Mouse (Mus musculus) CH12.LX (cell line): ENCODE results near the gene Gsg1. TPM values are rescaled to one million over a fixed set of nuclear protein-coding genes. Genes with fewer than 3 reads are reported as not detected.
A peak's percentile ranks its signal among the peaks of the same experiment; 100 is the strongest.

Source experiments
- DNase-seq: peaks from one replicate; pipeline ENCODE4 v3.0.0-alpha.2; 2013; ENCODE audit errors: extremely low read depth
- H3K27ac ChIP-seq: 2 replicates; pipeline ENCODE4 v1.5.1; 2012; ENCODE audit warnings: low read depth, mild to moderate bottlenecking, control low read depth, moderate library complexity; ENCODE audit not compliant: insufficient read depth
- H3K27me3 ChIP-seq: replicated peaks from 2 replicates; pipeline ENCODE3; 2012; ENCODE audit warnings: inconsistent platforms
- H3K36me3 ChIP-seq, 2 experiments: replicated peaks in 1 of 2; 2 replicates each; pipeline versions ENCODE3 to v1.6.1; 2012; ENCODE audit warnings: inconsistent platforms in 1 of 2, low read length in 1 of 2, mild to moderate bottlenecking in 1 of 2, mixed read lengths in 1 of 2, moderate library complexity in 1 of 2; ENCODE audit not compliant: control insufficient read depth in 1 of 2, insufficient read depth in 1 of 2
- H3K4me1 ChIP-seq, 2 experiments: 2 replicates each; pipeline ENCODE4 v1.6.1; 2012; ENCODE audit warnings: inconsistent platforms in 1 of 2, moderate library complexity in 1 of 2; ENCODE audit not compliant: insufficient read depth in 2 of 2, control insufficient read depth in 1 of 2
- H3K4me2 ChIP-seq: 2 replicates; pipeline ENCODE4 v1.6.1; 2012; ENCODE audit warnings: low read depth, mild to moderate bottlenecking, control low read depth; ENCODE audit not compliant: poor library complexity, insufficient read depth, severe bottlenecking
- H3K4me3 ChIP-seq, 3 experiments: fragments of 150-350 bp in 1 of 3; sonication (generic) in 1 of 3; replicated peaks in 1 of 3; 2 replicates each; pipeline versions ENCODE3 to v1.5.1; 2011 to 2012; ENCODE audit warnings: low read depth in 2 of 3, low read length in 2 of 3, mild to moderate bottlenecking in 2 of 3, moderate library complexity in 2 of 3, control low read depth in 1 of 3, improper control_type of control experiment in 1 of 3, inconsistent platforms in 1 of 3, mixed read lengths in 1 of 3; ENCODE audit not compliant: poor library complexity in 1 of 3
- H3K79me2 ChIP-seq: replicated peaks from 2 replicates; pipeline ENCODE4 v1.6.1; 2012; ENCODE audit warnings: mild to moderate bottlenecking, moderate library complexity; ENCODE audit not compliant: control insufficient read depth, poor library complexity, insufficient read depth, severe bottlenecking; ENCODE audit errors: extremely low read depth
- H3K9ac ChIP-seq: 2 replicates; pipeline ENCODE4 v1.6.1; 2012; ENCODE audit warnings: low read depth, mild to moderate bottlenecking, control low read depth, moderate library complexity; ENCODE audit not compliant: insufficient read depth
- H3K9me3 ChIP-seq: replicated peaks from 2 replicates; pipeline ENCODE3; 2012; ENCODE audit warnings: low read length, inconsistent platforms, mixed read lengths
- BHLHE40 ChIP-seq: IDR thresholded peaks from 2 replicates; pipeline ENCODE4 v1.6.1; 2011; ENCODE audit warnings: mild to moderate bottlenecking, low read depth, low read length, improper control_type of control experiment
- EP300 ChIP-seq: IDR thresholded peaks from 2 replicates; pipeline ENCODE4 v1.6.1; 2011; ENCODE audit warnings: low read length, improper control_type of control experiment
- ETS1 ChIP-seq: conservative IDR thresholded peaks from 2 replicates; pipeline ENCODE4 v1.6.1; 2012; ENCODE audit warnings: low read depth, mild to moderate bottlenecking, inconsistent platforms, low read length, improper control_type of control experiment, moderate library complexity
- IRF4 ChIP-seq: IDR thresholded peaks from 2 replicates; pipeline ENCODE4 v1.6.1; 2014; ENCODE audit warnings: low read depth, mild to moderate bottlenecking, inconsistent platforms, low read length, improper control_type of control experiment
- JUND ChIP-seq: conservative IDR thresholded peaks from 2 replicates; pipeline ENCODE4 v1.6.1; 2011; ENCODE audit warnings: low read depth, low read length, improper control_type of control experiment
- MAZ ChIP-seq: IDR thresholded peaks from 2 replicates; pipeline ENCODE4 v1.6.1; 2012; ENCODE audit warnings: low read depth, mild to moderate bottlenecking, inconsistent platforms, low read length, improper control_type of control experiment, moderate library complexity
- MEF2A ChIP-seq: IDR thresholded peaks from 2 replicates; pipeline ENCODE4 v1.6.1; 2014; ENCODE audit warnings: low read depth, mild to moderate bottlenecking, inconsistent platforms, low read length, improper control_type of control experiment, borderline replicate concordance
- MYC ChIP-seq: IDR thresholded peaks from 2 replicates; pipeline ENCODE4 v1.6.1; 2011; ENCODE audit warnings: low read depth, mild to moderate bottlenecking, improper control_type of control experiment, low read length
- NELFE ChIP-seq: IDR thresholded peaks from 2 replicates; pipeline ENCODE4 v1.6.1; 2011; ENCODE audit warnings: low read depth, low read length, improper control_type of control experiment
- NRF1 ChIP-seq: IDR thresholded peaks from 2 replicates; pipeline ENCODE4 v1.6.1; 2014; ENCODE audit warnings: low read depth, mild to moderate bottlenecking, inconsistent platforms, low read length, improper control_type of control experiment, moderate library complexity
- POLR2A ChIP-seq: IDR thresholded peaks from 2 replicates; pipeline ENCODE4 v1.6.1; 2011; ENCODE audit warnings: low read depth, mild to moderate bottlenecking, improper control_type of control experiment, low read length
- POLR2AphosphoS2 ChIP-seq: IDR thresholded peaks from 2 replicates; pipeline ENCODE4 v1.6.1; 2011; ENCODE audit warnings: low read depth, low read length, improper control_type of control experiment
- SMC3 ChIP-seq: IDR thresholded peaks from 2 replicates; pipeline ENCODE4 v1.6.1; 2011; ENCODE audit warnings: low read depth, low read length, improper control_type of control experiment
- TBP ChIP-seq: conservative IDR thresholded peaks from 2 replicates; pipeline ENCODE4 v1.6.1; 2011; ENCODE audit warnings: low read depth, low read length, improper control_type of control experiment
- UBTF ChIP-seq: IDR thresholded peaks from 2 replicates; pipeline ENCODE4 v1.6.1; 2012; ENCODE audit warnings: low read depth, mild to moderate bottlenecking, inconsistent platforms, low read length, improper control_type of control experiment, moderate library complexity
- USF1 ChIP-seq: IDR thresholded peaks from 2 replicates; pipeline ENCODE4 v1.6.1; 2014; ENCODE audit warnings: low read depth, mild to moderate bottlenecking, inconsistent platforms, low read length, improper control_type of control experiment
- ZC3H11A ChIP-seq: IDR thresholded peaks from 2 replicates; pipeline ENCODE4 v1.6.1; 2012; ENCODE audit warnings: low read depth, mild to moderate bottlenecking, inconsistent platforms, low read length, improper control_type of control experiment
- ZKSCAN1 ChIP-seq: IDR thresholded peaks from 2 replicates; pipeline ENCODE4 v1.6.1; 2012; ENCODE audit warnings: low read depth, inconsistent platforms, low read length, improper control_type of control experiment, borderline replicate concordance
- dilution Hi-C: fragments of 300-500 bp; cut with MboI; formaldehyde crosslinking; loops from 2 replicates; pipeline ENCODE4 v1.14.3; 2020; ENCODE audit warnings: low sequenced_read_pairs; ENCODE audit not compliant: extremely low pct_unique_long_range_greater_than_20kb, extremely low pct_ligation_motif_present
- in situ Hi-C: fragments of 300-500 bp; cut with MboI; formaldehyde crosslinking; loops from 3 replicates; pipeline ENCODE4 v1.14.3; 2019; ENCODE audit warnings: low sequenced_read_pairs, low pct_ligation_motif_present, low pct_unique_long_range_greater_than_20kb, mixed read lengths
- polyA plus RNA-seq: library from polyadenylated mRNA; unstranded; fragments of >175 nt; gene quantifications from 2 replicates; pipeline ENCODE4 v1.2.1, GENCODE M21; 2012; ENCODE audit warnings: low read depth; ENCODE audit not compliant: insufficient read length
- total RNA-seq, 2 experiments: library from RNA; depleted of rRNA; stranded (reverse); fragments of 300-350 nt in 1 of 2; fragments of >200 nt in 1 of 2; gene quantifications; 2 replicates each; pipeline ENCODE4 v1.2.3; 2012 to 2014

Gene Gsg1
- total and polyA plus RNA-seq, 3 experiments, result not detected

GRCm38 (mm10) chr6:135218330-135218729 is 35.8 kb downstream of the Gsg1 start:
- no peaks in the 10 kb centered on the region for H3K27me3 ChIP-seq
- H3K9ac ChIP-seq, result no peak overlapping the region
- no peaks in the 10 kb centered on the region for H3K36me3 ChIP-seq
- DNase-seq, result peak; percentile 43
- TF ChIP-seq POLR2A (no peak), BHLHE40 (peak; percentile 53; the same call in 1 of the 2 replicates), ETS1 (0 out of 2 replicates have a peak, but pooled peaks have one; percentile 9), EP300 (0 out of 2 replicates have a peak, but pooled peaks have one; percentile 35), USF1 (no peak)
- in situ Hi-C loops (no loop called here), dilution Hi-C loops (no loop called here)
- H3K4me1 ChIP-seq, result peaks cover 0 to 37% of the 10 kb centered on the region in 2 experiments; a peak in 2 of 4 replicates
- no peak overlapping the region for H3K4me2 ChIP-seq
- H3K9me3 ChIP-seq, result no peaks in the 10 kb centered on the region
- H3K27ac ChIP-seq, result no peak overlapping the region
- H3K79me2 ChIP-seq, result no peaks in the 10 kb centered on the region
- no peak overlapping the region for H3K4me3 ChIP-seq

- TF ChIP-seq POLR2A (no peak), ETS1 (no peak), NELFE (no peak), TBP (no peak), SMC3 (no peak), ZC3H11A (no peak), JUND (no peak), MEF2A (no peak), POLR2AphosphoS2 (no peak)
- TF ChIP-seq, all 38 proteins: peak for 0
- no peaks in the 10 kb centered on the region for H3K36me3 ChIP-seq
- in situ Hi-C loops (no loop called here), dilution Hi-C loops (no loop called here)
- H3K9me3 ChIP-seq, result no peaks in the 10 kb centered on the region
- no peak for DNase-seq
- H3K4me2 ChIP-seq, result no peak overlapping the region
- H3K9ac ChIP-seq, result no peak overlapping the region
- H3K79me2 ChIP-seq, result no peaks in the 10 kb centered on the region
- H3K27ac ChIP-seq, result no peak overlapping the region
- peaks cover 0 to 21% of the 10 kb centered on the region in 2 experiments; a peak in 2 of 4 replicates for H3K4me1 ChIP-seq
- H3K4me3 ChIP-seq, result no peak overlapping the region
- H3K27me3 ChIP-seq, result no peaks in the 10 kb centered on the region
Measured at GRCm38 (mm10) chr6:135212666-135213065, 41.5 kb downstream of the Gsg1 start.

- Histone ChIP-seq H3K4me1 (peaks cover 0 to 12% of the 10 kb centered on the region in 2 experiments; a peak in 2 of 4 replicates), H3K79me2 (no peaks in the 10 kb centered on the region), H3K27ac (no peak overlapping the region), H3K27me3 (no peaks in the 10 kb centered on the region), H3K4me2 (no peak overlapping the region), H3K9ac (no peak overlapping the region), H3K9me3 (no peaks in the 10 kb centered on the region), H3K36me3 (no peaks in the 10 kb centered on the region), H3K4me3 (no peak overlapping the region)
- in situ Hi-C loops (no loop called here), dilution Hi-C loops (no loop called here)
- TF ChIP-seq IRF4 (no peak), MYC (no peak), NELFE (no peak), NRF1 (no peak), UBTF (no peak), TBP (no peak), ETS1 (no peak), SMC3 (no peak), POLR2A (no peak), ZKSCAN1 (no peak), POLR2AphosphoS2 (no peak), EP300 (no peak), MAZ (no peak), MEF2A (no peak)
- no peak for DNase-seq
Measured at GRCm38 (mm10) chr6:135211169-135211568, 43.0 kb downstream of the Gsg1 start.
